30 mouse cellular contexts compared by ENCODE assay signal in the genomic region with DNA sequence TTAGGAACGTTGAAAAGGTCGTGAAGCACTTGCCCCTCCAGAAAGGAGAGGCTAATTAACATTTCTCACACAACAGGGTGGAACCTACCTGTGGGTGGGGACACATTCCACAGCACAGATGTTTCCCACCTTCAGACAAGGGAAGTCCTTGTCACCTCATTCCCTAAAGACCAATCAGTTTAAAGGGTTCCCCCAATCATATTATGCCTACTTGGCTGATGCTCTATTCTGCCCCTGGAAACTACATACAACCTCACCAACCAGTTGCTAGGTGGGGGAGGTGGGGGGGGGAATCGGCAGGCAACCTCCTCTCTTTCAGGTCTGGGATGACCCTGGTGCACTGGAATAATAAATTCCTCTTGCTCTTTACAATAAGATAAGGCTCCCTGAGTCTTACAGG. TPM values are rescaled to one million over a fixed set of nuclear protein-coding genes. Genes with fewer than 3 reads are reported as not detected.
"Had no signal": no experiment of that assay in that cellular context is flagged by ENCODE, and none has a peak within 500 bp of the region (broad histone marks: within the 10 kb centered on the region; RNA-seq: fewer than 3 reads in every experiment).

No protein-coding gene starts in this region.

- H3K4me1 ChIP-seq: liver, embryonic 15.5 days; lung, embryonic 15.5 days; megakaryocyte, embryonic 14.5 days; midbrain, embryonic 12.5 days; neural tube, embryonic 13.5 days; neural tube, embryonic 15.5 days had no signal

- H3K9me3 ChIP-seq: liver, embryonic 15.5 days; lung, embryonic 15.5 days; midbrain, embryonic 12.5 days; neural tube, embryonic 13.5 days; neural tube, embryonic 15.5 days had no signal

- H3K9ac ChIP-seq: liver, embryonic 15.5 days; liver, postnatal 0 days; lung, embryonic 15.5 days; midbrain, embryonic 12.5 days; neural tube, embryonic 13.5 days; neural tube, embryonic 15.5 days had no signal

- H3K27me3 ChIP-seq: liver, embryonic 15.5 days; lung, embryonic 15.5 days; megakaryocyte, embryonic 14.5 days; midbrain, embryonic 12.5 days; neural tube, embryonic 13.5 days; neural tube, embryonic 15.5 days had no signal

- H3K27ac ChIP-seq: liver, embryonic 15.5 days; lung, embryonic 15.5 days; macrophage; midbrain, embryonic 12.5 days; neural tube, embryonic 13.5 days; neural tube, embryonic 15.5 days had no signal

- H3K4me3 ChIP-seq: liver, embryonic 15.5 days; lung, embryonic 15.5 days; megakaryocyte, embryonic 14.5 days; midbrain, embryonic 12.5 days; myocyte; neural tube, embryonic 13.5 days; neural tube, embryonic 15.5 days had no signal

- H3K36me3 ChIP-seq: liver, embryonic 15.5 days; lung, embryonic 15.5 days; midbrain, embryonic 12.5 days; neural tube, embryonic 13.5 days; neural tube, embryonic 15.5 days had no signal

- DNase-seq: liver, postnatal 0 days; lung, adult 2 months; lung, postnatal 14 days; lung, postnatal 36 days; midbrain, embryonic 14.5 days; retina, postnatal 1 day; right cerebral cortex, adult 18-20 months; right cerebral cortex, postnatal 25 days; right cerebral cortex, postnatal 4 days; spleen, adult 18-20 months; thymus, adult 18-20 months; thymus, postnatal 14 days; thymus, postnatal 4 days had no signal

RNA-seq across cellular contexts. Expression of gene C130073F10Rik, which starts 9.9 kb away (rescaled TPM):
- total RNA-seq: megakaryocyte progenitor cell, adult 5-6 weeks had no signal
- polyA plus RNA-seq: liver, embryonic 15.5 days; liver, postnatal 0 days; lung, adult 2 months; lung, embryonic 15.5 days; lung, postnatal 0 days; macrophage; midbrain, embryonic 12.5 days; midbrain, embryonic 14.5 days; midbrain, embryonic 16.5 days; myocyte; neural tube, embryonic 11.5 days; neural tube, embryonic 13.5 days; neural tube, embryonic 15.5 days; small intestine, adult 2 months; stomach, embryonic 14.5 days; stomach, embryonic 16.5 days; thymus, postnatal 0 days; urinary bladder, adult 2 months had no signal

RNA-seq across cellular contexts. Expression of gene Gm12800, which starts 25.3 kb away (rescaled TPM):
- total RNA-seq: megakaryocyte progenitor cell, adult 5-6 weeks had no signal
- polyA plus RNA-seq: liver, embryonic 15.5 days; liver, postnatal 0 days; lung, adult 2 months; lung, embryonic 15.5 days; lung, postnatal 0 days; macrophage; midbrain, embryonic 12.5 days; midbrain, embryonic 14.5 days; midbrain, embryonic 16.5 days; myocyte; neural tube, embryonic 11.5 days; neural tube, embryonic 13.5 days; neural tube, embryonic 15.5 days; small intestine, adult 2 months; stomach, embryonic 14.5 days; stomach, embryonic 16.5 days; thymus, postnatal 0 days; urinary bladder, adult 2 months had no signal

RNA-seq across cellular contexts. Expression of gene B020004J07Rik, which starts 39.8 kb away (rescaled TPM):
- total RNA-seq: megakaryocyte progenitor cell, adult 5-6 weeks had no signal
- polyA plus RNA-seq: liver, embryonic 15.5 days; liver, postnatal 0 days; lung, adult 2 months; lung, embryonic 15.5 days; lung, postnatal 0 days; macrophage; midbrain, embryonic 12.5 days; midbrain, embryonic 14.5 days; midbrain, embryonic 16.5 days; myocyte; neural tube, embryonic 11.5 days; neural tube, embryonic 13.5 days; neural tube, embryonic 15.5 days; small intestine, adult 2 months; stomach, embryonic 14.5 days; stomach, embryonic 16.5 days; thymus, postnatal 0 days; urinary bladder, adult 2 months had no signal

RNA-seq across cellular contexts. Expression of gene Gm12794, which starts 56.6 kb away (rescaled TPM):
- total RNA-seq: megakaryocyte progenitor cell, adult 5-6 weeks had no signal
- polyA plus RNA-seq: liver, embryonic 15.5 days; liver, postnatal 0 days; lung, adult 2 months; lung, embryonic 15.5 days; lung, postnatal 0 days; macrophage; midbrain, embryonic 12.5 days; midbrain, embryonic 14.5 days; midbrain, embryonic 16.5 days; myocyte; neural tube, embryonic 11.5 days; neural tube, embryonic 13.5 days; neural tube, embryonic 15.5 days; small intestine, adult 2 months; stomach, embryonic 14.5 days; stomach, embryonic 16.5 days; thymus, postnatal 0 days; urinary bladder, adult 2 months had no signal
